Mouse (Mus musculus) left cerebral cortex, postnatal 36 days (tissue): Measurements from ENCODE around the gene Ncapd2. TPM values are rescaled to one million over a fixed set of nuclear protein-coding genes. Genes with fewer than 3 reads are reported as not detected.

Source experiments
- DNase-seq, 2 experiments: peaks; one replicate each; pipeline ENCODE4 v3.0.0; 2021 to 2022; ENCODE audit warnings: low spot score in 2 of 2, mixed read lengths in 1 of 2
- intact Hi-C: fragments of 180-260 bp; cut with DNase I; formaldehyde crosslinking; loops from one replicate; pipeline ENCODE4 v1.15.1; 2025
- total RNA-seq, 2 experiments: library from RNA; stranded (reverse); gene quantifications; 2 replicates each; pipeline ENCODE4 v1.2.3; 2021

Gene Ncapd2
- total RNA-seq, 2 experiments from 2014 or later = 24.2 to 30.2 TPM

DNA sequence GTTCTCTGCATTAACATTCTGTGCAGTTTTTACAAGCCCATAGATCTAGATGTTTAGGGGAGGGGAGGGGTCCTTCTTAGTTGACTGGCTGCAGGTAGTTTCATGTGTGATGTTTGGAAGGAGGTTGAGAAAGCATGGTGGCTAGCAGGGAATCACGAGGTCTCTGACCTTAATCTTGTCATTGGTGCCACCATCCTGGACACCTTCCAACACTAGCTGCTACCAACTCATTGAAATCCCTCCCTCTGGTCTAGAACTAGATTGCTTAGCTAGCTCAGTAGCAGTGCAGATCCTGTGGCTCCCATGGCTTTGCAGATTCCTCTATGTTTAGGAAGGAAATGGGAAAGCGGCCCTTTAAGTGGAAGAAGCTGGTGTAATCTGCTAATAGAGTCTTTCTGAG lies 25.4 kb upstream of the Ncapd2 start:
- no peak for DNase-seq
- intact Hi-C loops = loop anchor here (2.0 kb wide), 1 partner anchor 54 kb away; no protein-coding TSS in a partner anchor

DNA sequence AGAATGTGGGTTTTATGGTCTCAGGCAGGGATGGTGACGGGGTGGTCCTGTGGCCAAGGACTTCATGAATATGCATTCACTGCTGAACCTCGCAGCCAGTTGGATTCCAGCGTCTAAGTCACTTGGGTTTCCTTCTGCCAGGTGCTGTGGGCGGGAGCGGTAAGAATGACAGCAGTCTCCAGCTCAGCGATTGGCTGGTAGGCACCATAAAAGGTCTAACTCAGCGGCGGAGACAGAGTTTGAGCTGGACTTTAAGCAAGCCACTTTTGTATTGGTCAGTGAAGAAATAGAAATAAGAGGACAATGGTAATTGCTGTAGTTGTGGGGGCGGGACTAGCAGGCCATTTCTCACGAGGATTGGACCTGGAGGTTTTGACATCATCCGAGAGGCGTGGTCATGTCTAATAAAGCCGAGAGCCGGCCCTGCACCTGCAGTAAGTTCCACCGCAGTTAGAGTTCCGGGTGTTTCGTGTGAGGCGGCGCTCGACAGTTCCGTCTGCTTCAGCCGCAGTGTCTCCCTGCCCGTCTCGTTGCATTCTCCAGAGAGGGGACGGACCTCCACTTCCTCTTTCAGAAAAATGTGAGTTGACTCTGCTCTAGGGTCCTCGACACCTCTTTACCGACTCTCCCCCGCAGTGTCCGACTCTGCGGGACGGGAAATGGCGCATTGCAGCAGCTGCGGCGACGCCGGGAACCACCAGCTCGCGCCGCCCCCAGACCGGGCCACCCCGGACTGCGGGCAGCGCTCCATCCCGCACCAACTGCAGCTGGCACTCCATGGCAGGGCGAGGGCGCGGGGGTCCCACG lies 23.9 kb upstream of the Ncapd2 start, which contains the start of gene Vamp1:
TSS of gene Vamp1 (plus strand) at position 404 of the 807 bp plus-strand sequence.
- intact Hi-C loops = no loop called here
- DNase-seq = peak; percentile 93 to 96

DNA sequence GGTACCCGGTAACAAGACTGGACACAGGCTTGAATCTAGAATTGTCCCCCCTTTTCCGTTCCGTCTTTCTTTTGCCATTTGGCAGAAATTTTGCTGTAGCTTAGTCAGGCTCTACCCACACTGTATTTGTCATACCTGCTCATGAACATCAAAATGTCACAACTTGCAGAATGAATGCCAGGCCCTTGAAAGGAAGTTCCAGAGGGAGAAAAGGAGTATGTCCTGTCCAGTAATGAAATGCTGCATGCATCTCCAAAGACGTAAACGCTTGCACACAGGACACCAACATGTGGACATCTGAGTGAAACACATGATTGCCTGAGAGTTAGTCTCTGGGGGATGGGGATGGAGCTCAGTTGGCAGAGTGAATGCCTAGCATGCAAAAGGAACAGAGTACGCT lies 22.2 kb upstream of the Ncapd2 start:
- intact Hi-C loops = no loop called here
- no peak for DNase-seq

GRCm38 (mm10) chr6:125213129-125213528 lies 21.6 kb upstream of the Ncapd2 start:
- intact Hi-C loops = no loop called here
- no peak for DNase-seq

- no peak for DNase-seq
- intact Hi-C loops = no loop called here
These were observed 21.1 kb upstream of the Ncapd2 start for GRCm38 (mm10) chr6:125212621-125213020.

- DNase-seq = no peak
- intact Hi-C loops = no loop called here
These were observed 18.9 kb upstream of the Ncapd2 start for GRCm38 (mm10) chr6:125210436-125210835.

GRCm38 (mm10) chr6:125197166-125197565 lies 5.7 kb upstream of the Ncapd2 start:
- DNase-seq = no peak
- intact Hi-C loops = no loop called here

- no peak for DNase-seq
- intact Hi-C loops = no loop called here
These were observed 4.8 kb upstream of the Ncapd2 start for GRCm38 (mm10) chr6:125196301-125196700.

- DNase-seq = no peak
- intact Hi-C loops = no loop called here
These were observed 4.1 kb upstream of the Ncapd2 start for GRCm38 (mm10) chr6:125195541-125196075.

DNA sequence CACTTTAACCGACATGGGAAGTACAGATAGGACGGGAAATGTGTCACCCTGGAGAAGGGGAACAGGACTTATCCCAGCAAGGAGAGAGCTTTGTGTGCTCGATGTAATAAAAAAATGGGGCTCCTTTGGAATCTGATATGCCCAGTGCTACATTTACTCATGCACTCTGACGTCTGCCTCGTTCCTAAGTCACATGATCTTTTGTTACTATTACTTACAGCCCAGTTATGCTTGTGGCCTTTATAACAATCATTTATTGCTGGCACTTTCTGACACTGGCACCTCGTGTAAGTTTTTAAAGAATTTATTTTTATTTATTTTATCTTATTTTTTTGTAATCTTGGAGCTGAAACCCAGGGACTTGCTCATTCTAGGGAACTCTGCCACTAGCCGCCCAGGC lies 1.9 kb upstream of the Ncapd2 start:
- intact Hi-C loops = no loop called here
- DNase-seq = no peak

DNA sequence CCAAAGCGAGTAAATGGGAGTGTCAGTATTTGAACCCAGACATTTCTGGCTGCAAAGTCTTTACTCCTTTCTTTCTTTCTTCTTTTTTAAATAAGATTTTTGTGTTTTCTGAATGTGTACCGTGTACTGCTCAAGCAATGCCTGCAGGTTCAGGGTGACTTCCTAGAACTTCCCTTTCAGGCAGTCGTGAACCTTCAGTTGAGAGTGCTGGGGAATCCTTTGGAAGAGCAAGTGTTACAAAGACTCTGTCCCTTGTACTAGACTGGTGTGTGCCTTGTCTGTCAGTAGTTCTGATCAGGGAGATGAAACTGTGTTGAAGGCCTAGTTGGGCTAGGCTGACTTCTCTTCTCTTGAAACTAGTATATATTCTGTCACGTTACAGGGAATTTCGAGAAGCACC lies 1.3 kb upstream of the Ncapd2 start:
- intact Hi-C loops = no loop called here
- no peak for DNase-seq

DNA sequence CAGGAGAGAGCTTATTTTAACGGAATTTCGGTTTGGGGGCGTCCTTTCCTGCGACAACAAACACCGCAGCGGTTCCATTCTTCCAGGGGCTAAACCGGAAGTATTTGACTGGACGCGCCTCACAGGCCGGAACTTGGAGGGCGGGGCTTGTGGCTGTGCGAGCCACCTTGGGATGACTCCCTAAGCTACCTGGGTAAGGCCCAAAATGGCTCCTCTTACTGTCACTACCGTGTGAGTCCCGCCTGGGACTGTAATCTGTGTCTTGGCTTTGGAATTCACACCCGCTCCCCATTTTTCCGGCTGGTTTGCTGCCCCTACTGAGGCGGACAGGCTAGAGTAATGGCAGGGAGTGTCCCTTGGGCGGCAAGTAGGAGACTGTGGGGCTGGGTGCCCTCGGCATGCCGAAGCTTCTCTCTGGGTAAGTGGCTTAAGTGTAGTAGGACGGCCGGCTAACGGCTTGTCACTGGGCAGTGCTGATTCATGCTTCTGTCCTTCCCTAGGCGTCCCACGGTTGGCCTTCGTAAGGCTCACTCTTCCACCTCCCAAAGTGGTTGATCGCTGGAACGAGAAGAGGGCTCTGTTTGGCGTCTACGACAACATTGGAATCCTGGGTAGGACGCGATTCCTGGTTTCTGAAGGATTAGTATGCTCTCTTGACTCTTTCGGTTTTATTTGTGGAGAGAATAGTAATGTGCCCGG lies 664 bp upstream of the Ncapd2 start:
- DNase-seq = peak; percentile 90 to 93
- intact Hi-C loops = no loop called here

- no peak for DNase-seq
- intact Hi-C loops = no loop called here
These were observed 685 bp downstream of the Ncapd2 start for GRCm38 (mm10) chr6:125190816-125191215.

DNA sequence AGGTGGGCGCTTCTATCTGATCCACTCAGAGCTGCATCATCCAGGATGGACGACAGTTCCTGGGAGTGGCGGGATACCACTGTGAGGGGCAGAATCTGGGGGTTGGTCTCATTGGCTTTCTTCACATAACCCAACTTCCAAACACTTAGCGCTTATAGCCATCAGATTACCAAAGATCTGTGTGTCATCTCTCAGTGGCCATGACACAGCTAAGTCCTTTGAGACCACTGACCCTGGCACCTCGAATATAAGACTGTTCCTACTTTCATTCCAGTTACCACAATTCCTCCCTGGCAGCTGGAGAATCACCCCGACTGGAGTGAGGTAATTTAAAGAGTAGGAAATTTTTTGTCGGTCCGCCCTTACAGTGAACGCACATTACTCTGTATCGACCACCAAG lies 5.3 kb downstream of the Ncapd2 start:
- intact Hi-C loops = no loop called here

GRCm38 (mm10) chr6:125182133-125182532 lies 9.4 kb downstream of the Ncapd2 start:
- peak in 1 of 2 experiments; percentile 28 for DNase-seq
- intact Hi-C loops = no loop called here

More for the DNA sequence above, 5.3 kb downstream of the Ncapd2 start:
- DNase-seq = no peak

DNA sequence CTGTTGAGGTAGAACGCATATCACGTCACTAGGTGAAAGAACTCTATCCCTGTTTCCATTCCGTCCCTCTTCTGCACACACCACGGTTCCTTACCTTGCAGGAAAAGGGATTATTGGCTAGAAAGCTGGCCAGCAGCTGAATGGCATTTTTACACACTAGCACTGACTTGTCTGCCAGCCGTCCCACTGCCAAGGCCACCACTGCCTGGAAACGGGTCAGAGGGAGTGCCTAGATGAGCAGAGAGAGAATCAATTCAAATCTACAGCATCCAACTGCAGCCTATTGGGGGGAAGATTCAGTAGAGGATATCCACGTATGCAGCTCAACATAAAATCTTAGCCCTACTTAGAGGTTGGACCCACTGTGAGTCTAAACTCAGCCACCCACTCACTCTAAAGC lies 11.9 kb downstream of the Ncapd2 start:
- intact Hi-C loops = no loop called here
- DNase-seq = no peak

DNA sequence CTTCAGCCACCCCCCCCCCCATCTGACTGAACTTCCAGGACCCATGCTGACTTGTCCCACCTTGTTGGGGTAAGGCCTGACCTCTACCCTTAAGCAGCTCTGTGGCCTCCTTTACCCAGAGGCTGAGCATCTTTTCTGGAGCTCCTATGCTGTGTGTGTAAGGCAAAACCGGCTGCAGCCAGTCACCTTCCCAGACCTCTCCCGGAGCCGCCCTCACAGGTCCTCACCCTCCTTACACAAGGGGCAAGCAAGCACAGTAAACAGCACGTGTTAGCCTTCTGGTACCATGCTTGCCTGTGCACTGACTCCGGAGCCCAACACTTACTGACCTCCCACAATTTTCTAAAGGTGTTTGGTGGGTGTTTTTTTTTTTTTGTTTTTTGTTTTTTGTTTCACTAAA lies 16.0 kb downstream of the Ncapd2 start:
- no peak for DNase-seq
- intact Hi-C loops = no loop called here

- intact Hi-C loops = no loop called here
- DNase-seq = no peak
These were observed 18.2 kb downstream of the Ncapd2 start for GRCm38 (mm10) chr6:125173256-125173655.

GRCm38 (mm10) chr6:125172474-125172873 lies 19.0 kb downstream of the Ncapd2 start:
- intact Hi-C loops = no loop called here

GRCm38 (mm10) chr6:125170194-125170593 lies 21.3 kb downstream of the Ncapd2 start:
- intact Hi-C loops = no loop called here
- DNase-seq = no peak

More at GRCm38 (mm10) chr6:125172474-125172873, 19.0 kb downstream of the Ncapd2 start:
- DNase-seq = no peak

DNA sequence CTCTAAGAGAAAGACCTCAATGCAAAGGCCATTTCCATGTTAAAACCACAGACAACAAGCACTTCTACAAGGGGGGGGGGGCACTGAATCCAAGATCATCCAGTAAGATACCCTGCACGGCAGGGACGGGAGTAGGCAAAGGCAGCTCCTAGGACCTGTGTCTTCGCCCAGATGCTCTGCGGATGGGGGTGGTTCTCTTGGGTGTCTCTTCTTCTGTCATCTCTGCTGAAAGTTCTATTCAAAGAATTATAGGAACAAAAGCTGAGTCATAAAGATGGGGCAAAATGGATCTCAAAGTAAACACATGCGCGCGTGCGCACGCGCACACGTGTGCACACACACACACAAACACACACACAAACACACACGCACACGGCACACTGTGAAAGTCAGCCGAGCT lies 23.4 kb downstream of the Ncapd2 start:
- intact Hi-C loops = loop anchor here (5.0 kb wide), 1 partner anchor 71 kb away; the partner anchor contains the start of gene Chd4
- DNase-seq = peak in 1 of 2 experiments; percentile 51
